Mouse (Mus musculus) CD4-positive, CD25-positive, alpha-beta regulatory T cell, adult 9 weeks (primary cell): ENCODE data around the gene Gvin1. TPM values are rescaled to one million over a fixed set of nuclear protein-coding genes. Genes with fewer than 3 reads are reported as not detected.

Source experiments
- polyA plus RNA-seq: library from polyadenylated mRNA; unstranded; fragments of 100-300 nt; shearing (Covaris generic); gene quantifications from one replicate; pipeline ENCODE4 v1.2.1, GENCODE M21; 2017

Gene Gvin1
- polyA plus RNA-seq: 142 TPM

GRCm38 (mm10) chr7:106215177-106215576, at the start of gene Gvin1:
TSS of gene Gvin1 (minus strand) at chr7:106215326.

